ENCODE assay signal across 8 mouse cellular contexts in genomic region chr6:83506258-83507167, GRCm38 (mm10). TPM values are rescaled to one million over a fixed set of nuclear protein-coding genes. Genes with fewer than 3 reads are reported as not detected.
DNase-seq lines count a peak whose midpoint lies in the region; ATAC-seq and TF ChIP-seq lines count a peak whose summit lies in the region.

Gene Dguok (minus strand): TSS chr6:83506969.

- H3K36me3 ChIP-seq in ES-Bruce4 (ENCODE audit: control insufficient read depth, insufficient read depth, low read length, poor library complexity, severe bottlenecking) = no peaks in the 10 kb centered on the region
- H3K36me3 ChIP-seq in forebrain, embryonic 13.5 days (ENCODE audit: poor library complexity, severe bottlenecking) = no peaks in the 10 kb centered on the region
- no peaks in the 10 kb centered on the region for H3K36me3 ChIP-seq in liver, postnatal 0 days (replicated peaks; ENCODE audit: insufficient read depth, low read length)
- no peaks in the 10 kb centered on the region for H3K36me3 ChIP-seq in neural tube, embryonic 14.5 days (ENCODE audit: control insufficient read depth, insufficient read depth, low read length)

- TF ChIP-seq CTCF in ES-Bruce4 (IDR thresholded peaks at IDR 0.05; ENCODE audit: low read depth, low read length) = no peak
- no peak for TF ChIP-seq CTCF in liver, postnatal 0 days (IDR thresholded peaks at IDR 0.05; ENCODE audit: low read depth)

- peak; percentile 92 for TF ChIP-seq POLR2A in ES-Bruce4 (IDR thresholded peaks at IDR 0.05; ENCODE audit: insufficient read depth, low read length)

- under 1% methylated on average over 54 of the region's 54 CpGs for WGBS in forebrain, embryonic 13.5 days
- under 1% methylated on average over 54 of the region's 54 CpGs for WGBS in large intestine, adult 2 months
- WGBS in liver, postnatal 0 days (ENCODE audit: insufficient replicate concordance) = under 1% methylated on average over 54 of the region's 54 CpGs
- WGBS in neural tube, embryonic 14.5 days = under 1% methylated on average over 54 of the region's 54 CpGs

- no peaks in the 10 kb centered on the region for H3K9me3 ChIP-seq in ES-Bruce4 (replicated peaks; ENCODE audit: control insufficient read depth, insufficient read depth, low read length, poor library complexity, severe bottlenecking)
- H3K9me3 ChIP-seq in forebrain, embryonic 13.5 days (replicated peaks) = no peaks in the 10 kb centered on the region
- no peaks in the 10 kb centered on the region for H3K9me3 ChIP-seq in liver, postnatal 0 days (ENCODE audit: low read length)
- no peaks in the 10 kb centered on the region for H3K9me3 ChIP-seq in neural tube, embryonic 14.5 days (ENCODE audit: control insufficient read depth, low read length)

- DNase-seq in heart, postnatal 10 days = peak; percentile 98
- DNase-seq in large intestine, adult 2 months (ENCODE audit: low read depth, low spot score) = peak; percentile 98
- peak; percentile 97 for DNase-seq in liver, postnatal 0 days
- DNase-seq in testis, postnatal 10 days (ENCODE audit: low spot score) = peak; percentile 94

- peak within 1 kb of the TSS; percentile 73 for H3K4me2 ChIP-seq in forebrain, embryonic 13.5 days
- H3K4me2 ChIP-seq in liver, postnatal 0 days (ENCODE audit: low read depth, low read length) = peak within 1 kb of the TSS; percentile 84
- peak within 1 kb of the TSS; percentile 83 for H3K4me2 ChIP-seq in neural tube, embryonic 14.5 days (ENCODE audit: low read depth, low read length)

- H3K27me3 ChIP-seq in ES-Bruce4 (ENCODE audit: control insufficient read depth, insufficient read depth, low read length, poor library complexity, severe bottlenecking) = no peaks in the 10 kb centered on the region
- no peaks in the 10 kb centered on the region for H3K27me3 ChIP-seq in forebrain, embryonic 13.5 days
- H3K27me3 ChIP-seq in liver, postnatal 0 days (ENCODE audit: insufficient read depth, low read length) = no peaks in the 10 kb centered on the region
- no peaks in the 10 kb centered on the region for H3K27me3 ChIP-seq in neural tube, embryonic 14.5 days (ENCODE audit: control insufficient read depth, insufficient read depth, low read length)

- no peaks in the 10 kb centered on the region for H3K4me1 ChIP-seq in ES-Bruce4 (ENCODE audit: control insufficient read depth, insufficient read depth, low read length)
- peaks cover 19% of the 10 kb centered on the region for H3K4me1 ChIP-seq in forebrain, embryonic 13.5 days
- peaks cover 13% of the 10 kb centered on the region for H3K4me1 ChIP-seq in liver, postnatal 0 days (ENCODE audit: insufficient read depth)
- peaks cover 14% of the 10 kb centered on the region for H3K4me1 ChIP-seq in neural tube, embryonic 14.5 days (ENCODE audit: control insufficient read depth, insufficient read depth, low read length)

- peak within 1 kb of the TSS; percentile 32; the same call in 1 of the 2 replicates for H3K27ac ChIP-seq in ES-Bruce4 (ENCODE audit: insufficient read depth, low read length)
- peak within 1 kb of the TSS; percentile 94 for H3K27ac ChIP-seq in forebrain, embryonic 13.5 days
- H3K27ac ChIP-seq in liver, postnatal 0 days (ENCODE audit: low read depth) = peak within 1 kb of the TSS; percentile 96
- peak within 1 kb of the TSS; percentile 90 for H3K27ac ChIP-seq in neural tube, embryonic 14.5 days (ENCODE audit: low read depth, low read length)

- peak within 1 kb of the TSS; percentile 51 for H3K9ac ChIP-seq in ES-Bruce4 (ENCODE audit: low read depth, poor library complexity, severe bottlenecking)
- peak within 1 kb of the TSS; percentile 85 for H3K9ac ChIP-seq in forebrain, embryonic 13.5 days
- H3K9ac ChIP-seq in liver, postnatal 0 days (replicated peaks) = peak within 1 kb of the TSS; percentile 73
- peak within 1 kb of the TSS; percentile 75 for H3K9ac ChIP-seq in neural tube, embryonic 14.5 days (replicated peaks; ENCODE audit: low read depth, low read length)

- intact Hi-C loops in heart, postnatal 10 days (cut with DNase I) = loop anchor here (2.0 to 5.0 kb wide), 2 partner anchors 52 to 64 kb away; no protein-coding TSS in a partner anchor

- ATAC-seq in cerebellum, adult (ENCODE audit: insufficient number of reproducible peaks, low FRiP score, low TSS enrichment) = peak; percentile 89
- ATAC-seq in forebrain, embryonic 13.5 days = peak; percentile 99
- ATAC-seq in liver, postnatal 0 days = peak; percentile 95
- peak; percentile 99 for ATAC-seq in neural tube, embryonic 14.5 days (ENCODE audit: low read depth)

- peak within 1 kb of the TSS; percentile 75 for H3K4me3 ChIP-seq in ES-Bruce4 (ENCODE audit: low read depth, low read length)
- peak within 1 kb of the TSS; percentile 79 for H3K4me3 ChIP-seq in forebrain, embryonic 13.5 days
- peak within 1 kb of the TSS; percentile 67 for H3K4me3 ChIP-seq in liver, postnatal 0 days (ENCODE audit: low read depth, low read length)
- peak within 1 kb of the TSS; percentile 64 for H3K4me3 ChIP-seq in neural tube, embryonic 14.5 days (ENCODE audit: low read depth, low read length)

- no peak for TF ChIP-seq EP300 in ES-Bruce4 (IDR thresholded peaks at IDR 0.05; ENCODE audit: insufficient read depth, low read depth, low read length)
- TF ChIP-seq EP300 in liver, postnatal 0 days (IDR thresholded peaks at IDR 0.05; ENCODE audit: low read depth) = peak; percentile 48; the same call in 1 of the 2 replicates

RNA-seq across cellular contexts. Expression of gene Dguok, which starts in this region (rescaled TPM):
- polyA plus RNA-seq in ES-Bruce4 (2011; ENCODE audit: insufficient read depth, insufficient read length, low read depth, missing spikeins) = 42.8 and 48.0 TPM in 2 replicates
- 68.9 and 72.8 TPM in 2 replicates for polyA plus RNA-seq in forebrain, embryonic 13.5 days (2015; fragmentation: Nextera tagmentation; extraction: Ambion mirVana)
- 10 to 100 TPM; 24.0 to 31.1 TPM for total RNA-seq in heart, postnatal 10 days (2021)
- polyA plus RNA-seq in large intestine, adult 2 months (2012; rRNA removed) = 39.5 and 40.1 TPM in 2 replicates
- 24.7 and 25.8 TPM in 2 replicates for polyA plus RNA-seq in liver, postnatal 0 days (2015; fragmentation: Nextera tagmentation; extraction: Ambion mirVana)
- polyA plus RNA-seq in neural tube, embryonic 14.5 days (2014; fragmentation: Nextera tagmentation; extraction: Ambion mirVana) = 76.5 and 80.2 TPM in 2 replicates

Comparison
In these comparisons a context has a peak if more than half of its experiments do, and no peak if none do; other contexts are left out.
1. Peak in every context shown above with its lines: DNase-seq, ATAC-seq, H3K4me3 ChIP-seq and H3K27ac ChIP-seq.
2. H3K27ac ChIP-seq: peak in every context shown above with its lines; median percentile 96 in liver, postnatal 0 days; 94 in forebrain, embryonic 13.5 days; 90 in neural tube, embryonic 14.5 days; 32 in ES-Bruce4.